Mouse (Mus musculus) lung, adult 18-20 months (tissue): Measurements from ENCODE around the gene Sept11.

ENCODE experiments used
- DNase-seq, 2 experiments: peaks; one replicate each; pipeline ENCODE4 v3.0.0; 2022; ENCODE audit warnings: mixed read lengths in 2 of 2

Sept11 gene

DNA sequence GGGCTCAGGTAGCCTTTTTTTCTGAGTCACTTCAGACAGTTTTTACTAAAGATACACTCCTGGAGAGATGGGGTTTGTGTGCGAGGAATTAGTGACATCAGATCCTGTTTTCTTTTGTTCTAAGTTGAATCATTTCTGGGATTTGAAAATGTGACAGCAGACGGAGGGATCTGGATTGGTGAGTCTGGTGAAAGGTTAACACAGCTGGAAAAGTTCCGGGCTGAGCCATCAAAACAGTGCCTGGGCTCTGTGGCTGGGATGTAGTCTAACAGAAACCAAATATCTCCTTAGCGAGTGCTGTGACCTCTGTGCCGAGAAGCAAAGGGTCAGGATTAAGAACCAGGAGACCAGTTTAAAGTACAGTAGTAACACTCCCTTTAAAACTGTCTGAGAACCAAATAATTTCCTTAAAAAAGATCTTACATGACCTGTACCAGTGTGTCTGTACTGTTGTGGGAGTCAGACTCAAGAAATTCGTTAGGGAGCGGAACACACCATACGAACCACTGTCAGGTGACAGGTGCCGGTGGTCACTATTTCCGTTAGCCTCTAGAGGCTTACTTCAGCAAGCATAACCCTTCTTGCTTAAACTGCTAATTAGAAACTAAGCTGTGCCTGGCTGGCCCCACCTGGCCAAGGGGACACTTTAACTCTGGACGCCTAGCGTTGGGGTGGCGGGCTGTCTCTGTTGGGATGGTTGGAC lies 4.1 kb downstream of the Sept11 start:
- no peak for DNase-seq

DNA sequence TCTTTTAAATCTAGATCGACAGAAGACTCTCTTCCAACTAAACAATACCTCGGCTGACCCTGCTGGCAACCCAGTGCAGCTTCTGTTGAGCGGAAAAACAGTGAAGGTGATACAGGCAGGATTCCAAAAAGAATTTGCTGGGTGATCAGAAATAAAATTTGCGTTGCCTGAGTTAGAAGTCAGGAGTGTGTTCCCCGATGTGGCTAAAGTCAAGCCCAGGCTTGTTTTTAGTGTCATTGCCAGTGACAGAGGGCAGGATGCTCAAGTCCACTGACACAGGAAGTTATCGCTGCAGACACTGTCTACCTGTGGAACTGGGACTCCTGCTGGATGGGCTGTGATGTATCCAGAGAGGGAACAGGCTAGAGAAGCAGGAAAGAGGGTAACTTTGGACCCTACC lies 5.0 kb downstream of the Sept11 start:
- DNase-seq = no peak

DNA sequence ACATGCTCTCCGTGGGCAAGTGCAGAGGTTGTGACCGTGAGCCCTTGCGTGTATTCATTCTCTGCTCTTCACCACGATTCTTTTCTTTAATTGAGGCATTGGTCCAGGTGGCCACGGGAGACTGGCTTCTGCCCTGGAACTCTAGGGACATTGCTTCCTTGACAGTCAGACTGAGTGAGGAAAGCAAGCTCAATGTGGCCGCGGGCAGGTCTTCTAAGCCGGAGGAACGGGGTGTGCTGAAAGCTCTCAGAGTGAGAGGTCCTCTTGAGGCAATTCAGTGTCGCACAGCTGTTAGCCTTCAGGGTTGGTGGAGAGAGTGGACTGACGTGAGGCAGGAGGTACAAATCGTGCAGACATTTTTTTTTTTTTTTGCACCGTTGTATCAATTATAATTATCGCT lies 5.6 kb downstream of the Sept11 start:
- DNase-seq = peak; percentile 35 to 58

DNA sequence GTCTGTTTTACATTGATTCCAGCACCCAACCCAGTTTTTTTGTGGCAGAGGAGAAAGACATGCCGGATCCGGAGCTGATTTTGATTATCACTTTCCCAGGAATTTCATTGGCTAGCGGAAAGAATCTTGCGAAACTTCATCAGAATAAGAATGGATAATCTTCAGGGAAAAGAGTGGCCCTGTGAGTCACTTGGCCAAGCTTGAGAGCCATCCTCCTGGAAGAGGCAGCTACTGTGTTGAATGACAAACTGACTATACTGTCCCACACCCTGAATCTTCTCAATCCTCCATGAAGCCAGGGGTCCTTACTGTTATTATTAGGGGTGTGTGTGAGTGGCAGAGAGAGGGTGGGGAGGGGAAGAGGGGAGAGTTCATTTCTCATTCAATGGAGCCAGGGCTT lies 7.7 kb downstream of the Sept11 start:
- DNase-seq = no peak

DNA sequence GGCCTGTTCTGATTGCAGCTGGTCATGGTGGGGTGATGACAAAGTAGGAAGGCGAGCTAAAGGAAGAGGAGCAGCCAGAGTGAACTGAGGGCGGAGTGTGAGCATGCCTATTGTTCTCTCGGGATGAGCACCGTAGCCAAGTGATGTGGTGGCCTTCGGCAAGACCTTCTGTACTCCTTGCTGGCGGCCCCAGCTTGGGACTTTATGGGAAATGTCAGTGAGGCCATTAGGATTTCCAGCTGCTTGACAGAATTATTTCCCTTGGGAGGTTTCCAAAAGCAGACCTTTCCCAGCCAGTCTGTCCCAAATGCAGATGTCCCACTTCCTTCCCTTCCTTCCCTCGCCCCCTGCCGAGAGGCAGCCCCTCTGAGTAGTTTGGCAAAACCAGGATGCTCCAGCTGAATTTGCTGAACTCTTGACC lies 8.1 kb downstream of the Sept11 start:
- peak in 1 of 2 experiments; percentile 29 for DNase-seq

DNA sequence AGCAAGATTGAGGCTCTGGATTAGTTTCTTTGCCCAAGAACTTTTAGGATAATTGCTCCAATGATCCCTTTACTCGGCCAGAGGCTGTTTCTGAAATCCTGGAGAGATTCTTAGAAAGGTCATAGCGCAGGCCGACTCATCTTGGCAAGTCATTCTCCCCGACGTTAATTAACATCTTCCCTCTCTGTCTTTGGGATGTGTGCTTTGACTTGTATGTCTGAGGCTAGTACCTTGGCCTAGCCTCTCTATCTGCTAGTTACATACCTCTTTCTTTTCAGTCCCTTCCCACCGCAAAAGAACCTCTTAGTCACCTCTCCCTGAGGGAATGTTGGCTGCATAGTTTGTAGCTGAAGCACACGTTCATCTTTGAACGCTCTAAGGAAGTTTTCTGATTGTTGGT lies 10.4 kb downstream of the Sept11 start:
- DNase-seq = no peak

DNA sequence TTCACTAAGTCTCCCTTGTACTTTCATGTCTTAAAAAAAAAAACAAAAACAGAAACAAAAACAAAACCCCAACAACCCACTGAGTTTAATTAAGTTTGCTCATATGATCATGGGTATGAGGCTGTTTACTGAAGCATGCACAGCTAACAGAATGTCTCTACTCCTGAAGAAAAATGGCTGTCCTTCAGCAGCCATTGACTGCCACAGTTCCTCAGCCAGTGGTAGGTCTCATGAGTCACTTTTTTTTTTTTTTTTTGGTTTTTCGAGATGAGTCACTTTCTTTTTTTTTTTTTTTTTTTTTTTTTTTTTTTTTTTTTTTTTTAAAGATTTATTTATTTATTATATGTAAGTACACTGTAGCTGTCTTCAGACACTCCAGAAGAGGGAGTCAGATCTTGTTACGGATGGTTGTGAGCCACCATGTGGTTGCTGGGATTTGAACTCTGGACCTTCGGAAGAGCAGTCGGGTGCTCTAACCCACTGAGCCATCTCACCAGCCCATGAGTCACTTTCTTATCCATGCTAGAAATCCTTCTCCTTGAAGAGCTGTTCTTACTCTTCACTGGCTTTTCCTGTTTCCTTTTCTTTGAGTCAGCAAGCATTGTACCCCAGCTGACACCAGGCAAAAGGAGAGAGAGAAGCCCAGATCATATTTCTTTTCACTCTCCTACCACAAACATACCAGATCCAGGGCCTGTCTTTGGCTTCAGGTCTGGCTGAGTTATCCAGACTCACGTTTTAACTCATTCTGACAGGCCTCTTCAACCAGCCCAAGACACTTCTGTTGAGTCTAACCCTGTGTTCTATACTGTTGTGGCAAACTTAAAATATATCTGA lies 12.0 kb downstream of the Sept11 start:
- no peak for DNase-seq

DNA sequence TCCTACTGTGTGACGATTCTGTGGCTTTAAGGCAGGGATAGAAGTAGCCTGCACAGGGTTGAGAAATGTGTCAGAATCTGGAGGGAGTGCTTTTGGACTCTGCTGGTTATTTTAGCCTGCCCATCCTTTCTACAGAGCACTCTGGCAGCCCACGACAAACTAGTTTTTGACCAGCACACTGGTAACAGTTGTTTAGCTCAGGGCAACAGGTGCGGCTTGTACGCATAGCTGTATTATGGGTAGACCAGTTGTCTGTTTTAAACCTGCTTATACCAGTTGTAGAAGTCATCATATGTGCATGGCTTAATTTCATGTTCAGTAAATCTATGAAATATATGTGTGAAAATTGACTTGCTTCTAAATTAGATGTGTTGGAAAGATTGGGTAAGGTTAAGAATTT lies 12.8 kb downstream of the Sept11 start:
- DNase-seq = no peak

DNA sequence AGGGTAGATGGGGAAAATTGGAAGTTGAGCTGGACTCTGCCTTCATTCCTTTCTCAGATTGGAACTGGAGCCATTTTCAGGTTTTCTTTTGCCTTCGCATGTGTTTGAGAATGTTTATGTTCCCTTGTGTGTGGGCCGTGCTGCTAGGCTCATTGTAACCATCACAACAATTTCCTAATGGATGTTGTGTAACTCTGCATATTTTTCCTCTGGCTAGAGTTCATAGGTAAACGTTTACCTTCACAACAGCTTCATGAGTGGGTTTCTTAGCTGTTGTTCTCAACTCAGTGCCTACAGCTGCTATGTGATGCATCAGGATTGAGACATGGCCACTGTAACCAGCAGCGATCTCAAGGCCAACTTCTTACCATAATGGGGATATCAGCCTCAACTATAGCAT lies 15.5 kb downstream of the Sept11 start:
- DNase-seq = no peak

DNA sequence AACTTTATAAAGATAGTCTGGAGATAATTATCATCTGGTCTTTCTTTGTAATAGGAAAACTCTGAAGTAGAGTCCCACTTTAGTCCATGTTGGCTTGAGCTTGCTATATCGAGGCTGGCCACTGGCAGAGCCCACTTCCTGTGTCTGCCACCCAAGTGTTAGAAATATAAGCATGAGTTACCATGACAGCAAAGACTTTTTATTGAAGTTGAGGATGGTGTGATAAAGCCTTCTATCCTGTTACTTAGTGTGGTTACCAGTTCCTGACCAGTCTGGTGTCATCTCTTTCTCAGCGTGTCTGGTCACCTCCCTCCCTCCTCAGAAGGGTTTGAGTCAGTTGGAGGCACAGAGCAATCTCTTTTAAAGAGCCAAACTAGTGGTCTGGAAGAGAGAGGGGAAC lies 16.3 kb downstream of the Sept11 start:
- no peak for DNase-seq

DNA sequence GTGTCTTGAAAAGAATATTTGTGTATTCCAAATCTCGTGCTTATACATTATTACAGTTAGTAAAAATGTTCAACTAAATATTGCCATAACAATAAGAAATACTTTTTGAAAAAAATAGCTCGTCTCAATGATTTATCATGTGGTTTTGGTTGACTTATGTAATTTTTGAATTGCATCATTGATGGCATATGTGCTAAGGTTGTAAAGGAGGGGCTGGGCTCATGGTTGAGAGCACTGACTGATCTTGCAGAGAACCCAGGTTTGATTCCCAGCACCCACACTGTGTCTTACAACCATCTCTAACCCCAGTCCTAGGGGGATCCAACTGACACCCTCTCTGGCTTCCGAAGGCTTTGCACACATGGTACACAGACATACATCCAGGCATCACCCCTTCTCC lies 19.1 kb downstream of the Sept11 start:
- no peak for DNase-seq

DNA sequence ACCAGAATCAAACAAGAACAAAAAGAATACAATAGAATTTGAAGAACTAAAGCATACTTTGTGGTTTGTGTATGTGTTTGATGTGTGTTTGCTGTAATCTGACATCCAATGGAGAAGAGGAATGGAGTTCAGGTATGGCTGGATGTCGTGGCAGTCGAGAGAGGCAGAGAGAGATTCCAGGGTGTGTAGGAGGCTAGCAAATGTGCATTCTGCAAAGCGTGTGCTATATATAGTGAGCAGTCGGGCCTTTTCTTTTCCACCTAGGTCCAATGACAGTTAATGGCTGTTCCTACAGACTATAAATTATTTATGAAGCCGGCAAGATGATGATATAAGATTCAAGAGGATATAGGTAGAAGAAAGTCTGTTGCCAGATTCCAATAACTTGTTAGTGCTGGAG lies 20.3 kb downstream of the Sept11 start:
- no peak for DNase-seq

DNA sequence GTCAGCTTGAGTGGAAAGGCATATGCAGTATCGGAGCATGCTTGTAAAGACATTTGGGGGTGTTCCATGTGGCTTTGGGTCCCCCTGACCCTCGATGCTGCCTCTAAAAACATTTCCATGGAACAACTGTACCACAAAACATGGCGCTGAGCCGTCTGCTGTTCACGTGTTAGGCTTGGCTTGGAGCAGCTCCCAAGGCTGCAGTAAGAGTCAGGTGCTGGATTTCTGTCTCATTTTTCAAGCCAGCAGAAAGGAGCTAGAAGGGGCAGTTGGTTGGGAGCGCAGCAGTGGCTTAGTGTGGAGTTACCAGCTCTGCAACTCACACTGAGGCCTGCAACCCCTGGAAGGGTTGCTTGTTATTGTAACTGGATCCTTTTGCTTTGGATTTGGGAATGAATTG lies 21.3 kb downstream of the Sept11 start:
- no peak for DNase-seq

DNA sequence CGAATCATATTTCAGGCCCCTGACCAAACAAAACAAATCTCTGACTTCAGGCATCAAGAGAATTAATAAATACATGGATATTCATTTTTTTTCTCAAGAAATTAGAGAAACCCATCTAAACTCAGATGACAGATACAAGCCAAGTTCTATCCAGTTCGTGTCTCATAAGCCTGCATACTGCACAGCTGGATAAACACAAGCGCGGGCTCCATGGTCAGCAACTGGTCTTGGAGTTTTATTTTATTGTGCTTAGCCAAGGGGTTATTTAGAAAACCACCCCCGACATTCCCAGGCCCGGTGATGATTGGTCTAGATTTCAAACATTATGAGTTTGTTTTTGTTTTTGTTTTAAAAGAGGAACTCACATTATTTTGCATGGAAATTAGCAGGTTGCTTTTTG lies 21.8 kb downstream of the Sept11 start:
- no peak for DNase-seq

DNA sequence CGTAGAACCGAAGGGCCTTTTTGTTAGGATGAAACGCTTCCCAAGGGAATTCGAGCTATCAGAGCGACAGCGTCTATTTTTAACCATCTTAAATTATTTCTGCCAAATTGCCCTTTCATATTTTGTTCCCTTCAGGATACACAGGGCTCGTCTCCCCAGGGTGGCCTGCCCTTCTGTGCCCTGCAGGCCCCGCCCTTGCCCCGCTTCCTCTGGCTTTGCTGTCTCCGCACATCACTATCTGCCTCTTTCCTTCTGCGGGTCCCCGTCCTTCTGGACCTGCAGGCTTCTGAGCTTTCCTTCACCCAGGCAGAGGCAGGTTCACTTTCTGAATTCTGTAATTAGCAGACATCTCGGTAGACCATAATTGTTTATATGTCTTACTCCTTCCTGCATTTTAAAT lies 22.6 kb downstream of the Sept11 start:
- no peak for DNase-seq

DNA sequence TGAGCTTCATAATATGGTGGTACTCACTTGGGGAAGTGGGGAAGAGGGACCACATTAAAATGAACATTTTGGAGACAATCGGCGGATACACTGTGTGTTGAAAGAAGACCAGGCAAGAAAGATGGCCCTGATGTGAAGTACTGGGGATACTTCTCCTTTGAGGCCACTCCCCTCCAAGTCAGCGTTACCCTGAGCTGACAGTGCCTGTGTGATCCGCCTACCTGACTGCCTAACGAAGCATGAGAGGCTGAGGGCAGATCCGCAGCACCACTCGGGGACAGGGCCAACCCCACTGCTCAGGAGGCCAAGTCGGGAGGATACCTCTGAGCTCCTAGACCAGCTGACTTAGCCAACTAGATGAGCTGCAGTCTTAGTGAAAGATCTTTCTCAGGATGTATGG lies 24.4 kb downstream of the Sept11 start:
- DNase-seq = no peak

DNA sequence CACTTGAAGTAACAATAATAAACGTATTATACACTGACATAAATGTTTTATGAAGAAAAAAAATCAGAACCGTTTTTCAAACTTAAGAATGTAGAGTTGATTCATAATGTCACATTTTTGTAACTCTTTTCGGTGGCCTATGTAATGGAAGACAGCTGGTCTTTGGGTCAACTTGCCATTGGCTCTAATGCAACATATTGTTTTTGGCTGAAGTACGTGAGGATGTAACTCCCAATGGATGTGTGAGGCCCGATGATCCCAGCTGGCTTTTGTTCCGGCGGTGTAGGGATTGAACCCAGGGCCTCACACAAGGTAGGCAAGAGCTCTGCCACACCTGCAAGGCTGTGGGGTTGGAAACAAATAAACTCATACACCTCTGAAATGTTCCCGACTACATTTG lies 28.4 kb downstream of the Sept11 start:
- no peak for DNase-seq

DNA sequence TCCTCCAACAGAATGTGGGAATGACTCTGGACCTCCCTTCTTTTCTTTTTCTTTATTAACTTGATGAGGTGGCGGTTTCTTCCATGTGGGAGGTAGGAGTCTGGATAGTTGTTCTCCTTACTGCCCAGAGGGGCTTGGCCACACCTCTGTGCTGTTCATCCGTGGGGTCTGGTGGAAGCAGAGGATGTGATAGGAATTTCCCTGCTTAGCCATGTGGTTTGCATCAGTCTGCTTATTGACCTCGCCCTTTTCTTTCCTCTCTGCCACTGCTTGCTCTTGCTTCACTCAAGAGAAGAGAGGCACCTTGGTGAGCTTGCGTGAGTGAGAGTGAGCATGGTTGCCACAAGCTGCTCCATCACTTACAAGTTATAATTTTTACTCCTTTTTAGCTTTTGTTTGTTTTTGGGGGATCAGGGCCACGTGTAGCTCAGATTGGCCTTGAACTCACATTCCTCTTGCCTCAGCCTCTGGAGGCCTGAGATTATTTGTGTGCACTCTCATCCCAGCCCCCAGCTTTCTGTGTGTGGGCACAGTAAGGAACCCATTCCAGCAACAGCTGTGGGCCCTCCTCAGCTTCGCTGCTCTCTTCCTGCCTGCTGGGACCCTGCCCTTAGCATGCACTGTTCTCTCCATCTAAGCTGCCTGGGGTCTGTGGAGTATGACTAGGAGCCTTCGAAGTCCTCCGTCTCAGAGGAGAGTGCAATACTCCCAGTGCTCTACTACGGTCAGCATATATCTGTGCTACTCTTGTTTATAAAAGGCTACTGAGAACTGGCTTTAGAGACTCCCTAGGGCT lies 31.0 kb downstream of the Sept11 start:
- no peak for DNase-seq

DNA sequence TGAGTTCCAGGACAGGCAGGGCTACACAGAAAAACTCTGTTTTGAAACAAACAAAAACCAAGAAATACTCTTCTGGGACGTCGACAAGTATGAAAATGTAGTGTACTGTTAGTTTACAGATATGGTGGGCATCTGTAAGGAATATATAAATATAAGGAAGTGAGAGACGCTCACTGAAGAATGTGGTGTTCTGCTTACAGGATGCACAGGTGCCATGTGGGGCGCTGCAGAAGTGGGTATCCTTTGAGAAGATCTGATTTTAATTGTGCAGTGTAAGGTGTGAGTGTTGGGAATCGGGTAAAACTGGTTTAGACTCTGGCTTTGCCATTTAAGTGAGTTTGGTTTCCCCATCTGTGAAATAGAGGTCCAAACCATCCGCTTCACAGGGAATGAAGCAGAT lies 32.1 kb downstream of the Sept11 start:
- DNase-seq = no peak

DNA sequence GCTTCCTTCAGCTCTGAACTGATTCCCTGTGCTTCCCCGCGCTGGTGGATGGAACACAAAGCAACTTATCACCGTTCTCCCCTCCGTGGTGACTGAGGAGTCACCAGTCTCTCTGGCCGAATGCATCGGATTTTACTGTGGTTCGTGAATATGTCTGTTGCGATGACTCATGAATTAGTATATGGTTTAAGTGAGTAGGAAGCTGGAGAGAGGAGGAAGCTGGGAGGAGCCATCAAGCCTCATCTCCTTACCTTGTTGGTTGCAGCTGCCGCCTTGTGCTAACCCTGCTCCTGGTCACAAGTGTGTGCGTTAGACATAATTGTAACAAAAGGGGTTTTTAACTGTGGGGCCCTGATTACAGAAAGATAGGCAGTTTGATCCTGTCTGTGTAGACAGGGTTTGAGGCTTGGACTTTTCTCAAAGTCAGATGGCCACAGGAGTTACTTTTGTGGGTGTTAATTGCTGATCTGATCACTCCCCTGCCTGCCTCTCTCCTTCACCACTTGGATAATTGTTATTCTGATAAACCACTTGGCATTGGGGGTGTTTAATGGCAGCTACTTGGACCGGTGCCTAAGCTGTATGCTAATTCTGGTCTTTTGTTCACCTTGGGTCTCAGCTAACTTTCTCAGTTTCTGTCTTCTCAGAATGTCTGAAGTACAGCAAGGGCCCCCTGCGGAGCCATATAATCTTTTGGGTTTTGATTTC lies 33.1 kb downstream of the Sept11 start:
- DNase-seq = no peak

DNA sequence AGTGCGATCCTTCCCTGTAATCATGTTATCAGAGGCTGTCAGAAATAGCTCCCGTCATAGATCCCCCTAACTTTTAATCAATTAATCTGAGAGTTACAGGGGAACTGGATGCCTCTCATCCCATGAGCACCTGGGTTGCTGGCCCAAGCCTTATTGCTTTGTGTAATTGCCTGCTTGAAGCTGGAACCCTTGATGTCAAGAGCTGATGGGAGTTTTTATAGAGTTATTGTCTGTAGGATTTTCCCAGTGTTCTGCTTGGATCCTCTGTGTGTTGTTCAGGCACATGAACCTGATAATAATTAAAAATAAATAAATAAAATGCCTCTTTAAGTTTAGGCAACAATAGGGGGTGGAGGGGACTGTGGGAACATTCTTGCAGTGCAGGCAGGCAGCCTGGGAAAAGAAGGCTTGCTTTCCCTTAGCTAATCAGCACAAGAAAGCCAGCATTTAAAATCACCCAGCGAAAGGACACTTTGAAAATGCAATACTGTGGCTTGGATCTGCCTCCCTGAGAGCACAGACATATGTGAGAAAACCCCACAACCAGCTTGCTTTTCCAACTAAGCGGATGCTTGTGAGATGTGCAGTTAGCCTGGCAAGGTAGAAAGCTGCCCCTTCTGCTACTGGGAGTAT lies 33.8 kb downstream of the Sept11 start:
- no peak for DNase-seq

DNA sequence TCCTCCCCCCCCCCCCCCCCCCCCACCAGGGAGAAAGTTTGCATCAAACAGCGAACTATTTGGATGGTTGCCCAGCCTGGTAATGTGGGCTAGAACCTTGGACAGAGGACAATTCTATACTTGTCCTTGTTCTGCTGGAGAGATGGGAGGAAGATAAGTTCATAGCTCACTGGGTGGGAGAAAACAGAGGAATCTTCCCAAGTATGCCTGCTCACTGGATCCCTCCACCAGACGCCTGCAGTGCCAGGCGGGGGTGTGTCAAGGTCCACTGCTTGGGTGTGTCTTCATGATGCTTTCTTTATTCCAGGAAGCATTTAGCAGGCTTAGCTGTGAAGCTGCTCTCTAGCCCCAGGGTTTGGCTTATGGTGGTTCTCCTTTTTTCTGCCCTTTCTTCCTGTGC lies 34.5 kb downstream of the Sept11 start:
- peak in 1 of 2 experiments; percentile 43 for DNase-seq

DNA sequence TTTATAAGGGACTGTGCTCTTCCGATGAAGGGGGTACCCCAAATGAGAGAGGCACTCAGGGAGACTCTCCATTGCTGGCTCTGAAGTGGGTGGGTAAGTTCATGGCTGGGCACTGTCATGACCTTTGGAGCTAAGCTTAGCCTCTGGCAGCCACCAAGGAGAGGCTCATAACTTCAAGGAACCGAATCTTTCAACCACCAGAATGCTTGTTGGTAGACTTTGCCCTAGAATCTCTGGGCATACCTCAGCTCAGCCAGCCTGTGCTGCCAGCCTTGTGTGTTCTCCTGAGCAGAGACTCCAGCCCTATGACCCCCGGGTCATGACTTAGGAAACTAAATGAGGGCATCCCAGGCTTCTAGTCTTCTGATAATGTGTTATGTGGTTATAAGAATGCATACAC lies 35.5 kb downstream of the Sept11 start:
- DNase-seq = no peak
